Mouse (Mus musculus) kidney, postnatal 0 days (tissue): ENCODE measurements around the gene Polr1e. TPM values are rescaled to one million over a fixed set of nuclear protein-coding genes. Genes with fewer than 3 reads are reported as not detected.

Source experiments
- ATAC-seq: fragments of 200-750 bp; cut with Nextera tagmentation; replicated peaks from 2 replicates; pipeline ENCODE4 v1.8.0; 2017; ENCODE audit warnings: low read depth, moderate number of reproducible peaks, moderate TSS enrichment, moderate library complexity; ENCODE audit not compliant: low FRiP score
- DNase-seq: peaks from one replicate; pipeline ENCODE4 v3.0.0-alpha.2; 2016; ENCODE audit warnings: low spot score
- H3K27ac ChIP-seq: fragments of 300-500 bp; sonication (generic); 2 replicates; pipeline ENCODE4 v1.5.1; 2014; ENCODE audit warnings: mild to moderate bottlenecking
- H3K27me3 ChIP-seq: fragments of 300-500 bp; sonication (generic); 2 replicates; pipeline ENCODE4 v1.6.1; 2014; ENCODE audit warnings: low read length, mixed read lengths; ENCODE audit not compliant: insufficient read depth
- H3K36me3 ChIP-seq: fragments of 300-500 bp; sonication (generic); 2 replicates; pipeline ENCODE4 v1.6.1; 2014; ENCODE audit warnings: low read length, mixed read lengths; ENCODE audit not compliant: insufficient read depth
- H3K4me1 ChIP-seq: fragments of 300-500 bp; sonication (generic); replicated peaks from 2 replicates; pipeline ENCODE4 v1.6.1; 2014; ENCODE audit warnings: antibody characterized with exemption, low read length, mixed read lengths; ENCODE audit not compliant: insufficient read depth
- H3K4me2 ChIP-seq: fragments of 300-500 bp; sonication (generic); 2 replicates; pipeline ENCODE4 v1.6.1; 2014; ENCODE audit warnings: mild to moderate bottlenecking, low read length, moderate library complexity, mixed read lengths
- H3K4me3 ChIP-seq: fragments of 300-500 bp; sonication (generic); replicated peaks from 2 replicates; pipeline ENCODE4 v1.5.1; 2014; ENCODE audit warnings: low read depth, low read length
- H3K9ac ChIP-seq: fragments of 300-500 bp; sonication (generic); 2 replicates; pipeline ENCODE4 v1.6.1; 2014; ENCODE audit warnings: low read depth, low read length
- H3K9me3 ChIP-seq: fragments of 300-500 bp; sonication (generic); replicated peaks from 2 replicates; pipeline ENCODE4 v1.6.1; 2016; ENCODE audit warnings: low read length, inconsistent platforms, mixed read lengths
- CTCF ChIP-seq: IDR thresholded peaks from 2 replicates; pipeline ENCODE4 v1.5.1; 2016; ENCODE audit warnings: antibody characterized with exemption, low read depth, mild to moderate bottlenecking, moderate library complexity
- WGBS: fragments of 180-500 bp; shearing (Covaris S2); extraction: QIAGEN DNeasy Blood & Tissue Kit; methylation state at CpG from one replicate; pipeline ENCODE4 v1.1.7; 2014; 5-methylcytosine and 5-hydroxymethylcytosine counted together
- polyA plus RNA-seq: library from polyadenylated mRNA; unstranded; fragments of >200 nt; fragmentation: Nextera tagmentation; extraction: Ambion mirVana; gene quantifications from 2 replicates; pipeline ENCODE4 v1.2.1, GENCODE M21; 2015

Polr1e gene
- polyA plus RNA-seq, 1 experiment from 2014 or later = 33.4 TPM

DNA sequence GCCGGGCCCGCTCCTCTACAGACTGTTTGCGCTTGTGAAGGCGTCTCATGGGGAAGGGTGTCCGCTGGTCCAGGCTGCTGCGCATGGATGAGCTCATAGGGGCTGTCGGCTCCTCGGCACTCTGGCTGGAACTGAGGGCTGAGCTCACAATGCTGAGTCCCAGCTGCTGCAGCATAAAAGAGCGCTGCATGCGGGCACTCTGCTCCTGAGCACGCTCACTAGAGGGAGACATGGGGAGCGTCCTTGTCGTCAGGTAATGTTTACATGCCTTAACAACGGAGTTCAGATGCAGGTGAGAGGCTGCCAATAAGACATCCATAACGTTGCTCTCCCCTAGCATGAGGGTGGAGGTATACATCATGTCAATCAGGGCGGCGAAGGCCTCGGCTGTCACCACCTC lies 23.6 kb upstream of the Polr1e start:
- ATAC-seq (no peak), DNase-seq (no peak)
- Histone ChIP-seq H3K36me3 (peaks cover 12% of the 10 kb centered on the region), H3K4me2 (no peak overlapping the region), H3K9me3 (no peaks in the 10 kb centered on the region), H3K9ac (no peak overlapping the region), H3K4me3 (no peak overlapping the region), H3K27me3 (no peaks in the 10 kb centered on the region), H3K27ac (no peak overlapping the region), H3K4me1 (no peaks in the 10 kb centered on the region)
- 82% methylated on average over 18 of the region's 18 CpGs for WGBS
- no peak for TF ChIP-seq CTCF

DNA sequence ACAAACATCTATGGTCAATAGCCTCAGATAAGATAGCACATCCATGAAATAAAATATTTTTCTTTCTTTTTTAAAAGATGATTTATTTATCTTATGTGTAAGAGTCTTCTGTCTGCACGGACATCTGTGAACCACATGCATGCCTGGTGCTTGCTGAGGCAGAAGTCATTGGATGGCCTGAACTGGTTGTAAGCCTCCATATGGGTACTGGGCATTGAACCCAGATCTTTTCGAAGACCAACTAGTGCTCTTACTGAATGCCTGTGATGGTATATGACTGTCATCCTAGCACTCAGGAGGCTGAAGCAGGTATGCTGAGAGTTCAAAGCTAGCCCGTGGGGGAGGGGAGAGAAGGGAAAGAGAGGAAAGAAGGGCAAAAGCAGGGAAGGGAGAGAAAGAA lies 20.3 kb upstream of the Polr1e start:
- Histone ChIP-seq H3K4me2 (no peak overlapping the region), H3K9ac (no peak overlapping the region), H3K27me3 (no peaks in the 10 kb centered on the region), H3K4me1 (no peaks in the 10 kb centered on the region), H3K27ac (no peak overlapping the region), H3K9me3 (no peaks in the 10 kb centered on the region), H3K36me3 (no peaks in the 10 kb centered on the region; the same call in 1 of the 2 replicates), H3K4me3 (no peak overlapping the region)
- TF ChIP-seq CTCF = no peak
- ATAC-seq = no peak
- 69% methylated on average over 3 of the region's 3 CpGs for WGBS
- DNase-seq = no peak

DNA sequence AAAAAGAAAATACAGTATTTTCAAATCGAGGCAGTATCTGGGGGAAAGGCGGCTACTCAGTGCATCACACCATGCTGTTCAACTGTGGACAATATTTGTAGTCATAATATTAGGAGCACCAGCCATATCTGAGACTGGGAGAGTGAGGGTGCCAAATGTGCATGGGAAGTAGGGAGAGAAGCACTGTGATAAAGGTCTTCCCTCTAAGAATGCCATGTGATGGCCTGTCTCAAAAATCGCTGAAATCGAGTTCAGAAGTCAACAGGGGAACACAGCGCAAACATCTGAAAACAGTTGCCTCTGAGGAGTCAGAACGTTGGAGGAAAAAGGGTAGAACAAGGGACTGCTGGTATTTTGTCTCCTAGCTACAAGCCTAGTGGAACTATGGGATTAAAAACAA lies 18.4 kb upstream of the Polr1e start:
- no peak for ATAC-seq
- H3K4me2 ChIP-seq = no peak overlapping the region
- H3K36me3 ChIP-seq = no peaks in the 10 kb centered on the region; the same call in 1 of the 2 replicates
- no peak for TF ChIP-seq CTCF
- no peak overlapping the region for H3K27ac ChIP-seq
- no peak for DNase-seq
- H3K27me3 ChIP-seq = no peaks in the 10 kb centered on the region
- 85% methylated on average over 6 of the region's 6 CpGs for WGBS
- H3K9me3 ChIP-seq = no peaks in the 10 kb centered on the region
- no peak overlapping the region for H3K4me3 ChIP-seq
- H3K9ac ChIP-seq = no peak overlapping the region
- no peaks in the 10 kb centered on the region for H3K4me1 ChIP-seq

DNA sequence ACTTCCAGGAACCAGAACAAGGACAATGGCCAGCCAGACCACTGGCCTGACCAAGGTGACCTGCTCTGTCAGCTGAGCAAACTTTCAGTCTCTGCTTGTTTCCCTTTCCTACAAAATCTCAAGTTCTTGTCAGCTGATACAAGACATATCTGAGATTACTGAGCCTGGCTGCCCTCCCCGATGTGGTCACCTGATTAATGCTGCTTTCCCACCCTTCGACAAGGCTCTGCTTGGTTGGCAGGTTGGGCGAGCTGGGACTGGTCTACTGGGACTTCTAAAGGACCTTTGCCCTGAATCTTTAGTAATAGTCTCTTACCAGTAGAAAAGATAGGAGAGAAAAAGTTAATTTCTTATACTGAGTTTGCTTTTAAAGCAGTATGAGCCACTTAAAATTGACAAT lies 12.9 kb upstream of the Polr1e start:
- 73% methylated on average over 3 of the region's 3 CpGs for WGBS
- peaks cover 4% of the 10 kb centered on the region; the same call in 1 of the 2 replicates for H3K4me1 ChIP-seq
- no peaks in the 10 kb centered on the region for H3K9me3 ChIP-seq
- H3K9ac ChIP-seq = no peak overlapping the region
- ATAC-seq (no peak), DNase-seq (peak; percentile 11)
- no peak overlapping the region for H3K4me3 ChIP-seq
- H3K4me2 ChIP-seq = no peak overlapping the region
- TF ChIP-seq CTCF = no peak
- H3K36me3 ChIP-seq = no peaks in the 10 kb centered on the region
- H3K27me3 ChIP-seq = no peaks in the 10 kb centered on the region
- no peak overlapping the region for H3K27ac ChIP-seq

DNA sequence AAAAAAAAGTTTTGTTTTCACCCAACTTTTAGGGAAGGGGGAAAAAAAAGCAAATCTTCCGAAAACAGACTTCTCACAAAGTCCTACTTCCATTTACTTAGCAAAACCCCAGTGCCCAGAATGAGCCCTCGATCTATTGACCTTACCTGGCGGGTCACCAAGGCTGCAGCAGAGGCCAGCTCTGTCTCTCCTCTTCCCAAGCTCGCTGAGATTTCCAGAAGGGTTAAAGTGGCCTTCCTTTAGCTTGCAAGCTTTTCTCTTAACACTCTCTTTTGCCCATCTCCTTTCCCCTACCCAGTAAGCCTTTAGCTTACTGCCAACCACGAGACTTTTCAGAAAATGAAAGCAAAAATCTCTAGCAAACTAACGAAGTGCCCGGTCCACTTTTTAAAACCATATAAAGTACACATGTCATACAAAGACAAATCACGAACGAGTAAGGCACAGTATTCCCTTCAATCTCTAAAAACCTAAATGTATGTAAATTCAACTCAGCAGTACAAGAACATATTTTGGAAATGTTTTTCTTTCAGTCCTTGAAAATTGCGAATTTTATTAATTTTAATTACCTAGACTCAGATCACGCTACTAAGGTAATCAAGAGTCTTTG lies 7.5 kb upstream of the Polr1e start:
- H3K4me3 ChIP-seq = peak overlapping the region; percentile 64
- TF ChIP-seq CTCF = no peak
- H3K4me1 ChIP-seq = peaks cover 11% of the 10 kb centered on the region
- ATAC-seq (no peak), DNase-seq (peak; percentile 15)
- peak overlapping the region; percentile 67 for H3K4me2 ChIP-seq
- H3K36me3 ChIP-seq = no peaks in the 10 kb centered on the region
- H3K9ac ChIP-seq = peak overlapping the region; percentile 78
- peak overlapping the region; percentile 97 for H3K27ac ChIP-seq
- H3K9me3 ChIP-seq = no peaks in the 10 kb centered on the region
- WGBS = 9% methylated on average over 11 of the region's 11 CpGs
- no peaks in the 10 kb centered on the region for H3K27me3 ChIP-seq

- Histone ChIP-seq H3K4me2 (peak overlapping the region; percentile 67), H3K9ac (peak overlapping the region; percentile 78), H3K4me1 (peaks cover 11% of the 10 kb centered on the region), H3K36me3 (no peaks in the 10 kb centered on the region), H3K27ac (peak overlapping the region; percentile 97), H3K9me3 (no peaks in the 10 kb centered on the region), H3K4me3 (peak overlapping the region; percentile 64), H3K27me3 (no peaks in the 10 kb centered on the region)
- WGBS = 0% methylated on average over 31 of the region's 31 CpGs
- TF ChIP-seq CTCF = no peak
- DNase-seq (peak; percentile 77), ATAC-seq (peak; percentile 65)
Measured at GRCm38 (mm10) chr4:45011581-45012104, 6.7 kb upstream of the Polr1e start.
